Mouse (Mus musculus): Measurements from ENCODE around the gene Thrb.

DNA sequence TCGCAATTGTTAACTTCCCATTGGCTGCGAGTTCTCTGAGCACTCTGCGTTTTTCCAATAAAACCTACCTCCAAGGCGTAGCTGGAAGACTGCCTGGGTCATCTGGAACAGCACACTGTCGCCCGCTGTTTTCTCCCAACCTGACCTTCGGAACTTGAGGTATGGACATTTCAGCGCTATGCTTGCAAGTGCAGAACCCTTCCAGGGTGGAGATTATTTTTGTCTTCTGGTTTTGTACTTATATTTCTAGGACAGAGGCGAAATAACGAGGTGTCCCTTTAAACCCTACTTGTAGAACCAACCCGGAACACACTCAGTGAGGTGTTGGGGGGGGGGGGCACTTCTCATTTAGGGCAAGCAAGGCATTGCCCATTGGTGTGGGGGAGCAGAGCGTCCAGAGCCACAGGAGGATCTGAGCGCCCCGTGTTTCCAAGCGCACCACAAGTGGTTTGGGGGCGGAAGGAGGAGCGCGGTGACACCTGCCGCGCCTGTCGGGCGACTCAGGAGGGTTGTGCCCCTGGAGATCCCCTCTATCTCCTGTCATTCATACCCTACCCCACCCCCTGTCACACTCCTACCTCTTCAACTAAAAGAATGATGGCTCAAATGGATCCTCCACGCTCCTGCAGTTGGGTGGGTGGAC is at the start of gene Thrb:
- TF ChIP-seq POLR2A (IDR thresholded peaks at IDR 0.05; ENCODE audit: insufficient read depth, low read depth, low read length) (no peak), CTCF (IDR thresholded peaks at IDR 0.05) (no peak)
